Comparison of ENCODE assay signal across 8 mouse cellular contexts in the genomic region with DNA sequence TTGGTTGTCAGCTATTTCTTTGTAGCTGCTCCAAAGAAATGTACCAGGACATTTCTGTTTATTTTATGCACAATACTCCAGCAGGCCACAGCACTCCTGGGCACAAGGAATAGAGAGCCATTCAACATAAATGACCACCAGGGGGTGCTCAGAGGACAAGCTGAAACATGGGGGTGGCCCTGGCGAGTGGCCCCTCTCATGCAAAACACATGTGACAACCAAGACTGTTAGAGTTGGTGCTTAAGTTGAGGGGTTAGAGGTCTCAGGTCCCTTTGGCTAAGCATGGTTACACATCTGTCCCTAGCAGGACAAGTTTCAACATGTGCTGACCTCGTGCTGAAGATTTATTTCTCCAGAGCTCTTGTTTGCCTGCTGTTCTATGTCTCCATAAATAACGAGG.
DNase-seq lines count a peak whose midpoint lies in the region; ATAC-seq and TF ChIP-seq lines count a peak whose summit lies in the region.

No protein-coding gene starts in this region.

- no peak for TF ChIP-seq POLR2A in testis, adult 2 months (IDR thresholded peaks at IDR 0.05; ENCODE audit: control insufficient read depth, low read depth, low read length)

- peak; percentile 85 for ATAC-seq in frontal cortex, adult (ENCODE audit: low TSS enrichment)
- ATAC-seq in granulocyte monocyte progenitor cell, adult 5-6 weeks (replicated peaks; ENCODE audit: poor library complexity, severe bottlenecking), result peak; percentile 69
- ATAC-seq in lung, embryonic 16.5 days (ENCODE audit: low read depth), result peak; percentile 39; the same call in 1 of the 2 replicates

- H3K4me3 ChIP-seq in testis, adult 2 months (ENCODE audit: control insufficient read depth, low read depth, low read length), result no peak overlapping the region
- H3K4me3 ChIP-seq in lung, embryonic 16.5 days (ENCODE audit: low read length), result no peak overlapping the region

- 59% methylated on average over 3 of the region's 3 CpGs for WGBS in lung, embryonic 16.5 days

- H3K9me3 ChIP-seq in lung, embryonic 16.5 days (ENCODE audit: control insufficient read depth, low read length), result no peaks in the 10 kb centered on the region

- peak; percentile 35; the same call in 1 of the 2 replicates for TF ChIP-seq CTCF in testis, adult 2 months (IDR thresholded peaks at IDR 0.05; ENCODE audit: control insufficient read depth, insufficient read depth, insufficient replicate concordance, low read depth, low read length)

- H3K4me1 ChIP-seq in testis, adult 2 months (ENCODE audit: control insufficient read depth, insufficient read depth, low read length), result no peaks in the 10 kb centered on the region
- no peaks in the 10 kb centered on the region; the same call in none of the 2 replicates for H3K4me1 ChIP-seq in lung, embryonic 16.5 days (replicated peaks; ENCODE audit: control insufficient read depth, insufficient read depth, low read length)

- H3K4me2 ChIP-seq in lung, embryonic 16.5 days (ENCODE audit: low read depth, low read length), result no peak overlapping the region

- DNase-seq in frontal cortex, postnatal 10 days (ENCODE audit: low spot score in 2 of 2), result no peak
- DNase-seq in testis, postnatal 14 days (ENCODE audit: low spot score), result no peak
- no peak for DNase-seq in layer of hippocampus, postnatal 36 days
- no peak for DNase-seq in layer of hippocampus, adult 18-20 months (ENCODE audit: low spot score in 2 of 2)

- no peaks in the 10 kb centered on the region for H3K27me3 ChIP-seq in testis, adult 2 months (ENCODE audit: control insufficient read depth, insufficient read depth, low read length)
- no peaks in the 10 kb centered on the region for H3K27me3 ChIP-seq in lung, embryonic 16.5 days (ENCODE audit: control insufficient read depth, insufficient read depth, low read depth, low read length)

- no peak overlapping the region for H3K27ac ChIP-seq in testis, adult 2 months (ENCODE audit: control insufficient read depth, insufficient read depth, low read depth, low read length)
- no peak overlapping the region for H3K27ac ChIP-seq in lung, embryonic 16.5 days (ENCODE audit: low read length)

- no peak overlapping the region for H3K9ac ChIP-seq in lung, embryonic 16.5 days (ENCODE audit: low read length)

- H3K36me3 ChIP-seq in testis, adult 2 months (ENCODE audit: control insufficient read depth, insufficient read depth, low read length), result no peaks in the 10 kb centered on the region
- no peaks in the 10 kb centered on the region for H3K36me3 ChIP-seq in lung, embryonic 16.5 days (ENCODE audit: control insufficient read depth, insufficient read depth, low read length)
